Mouse (Mus musculus) right cerebral cortex, adult 18-20 months (tissue): ENCODE measurements around the gene Nek11.
"Not testable (repeated sequence)": the region's sequence is repeated elsewhere in the genome, so short reads cannot be mapped to it uniquely, and the experiment has no call there.

ENCODE experiments used
- DNase-seq: peaks from one replicate; pipeline ENCODE4 v3.0.0; 2022; ENCODE audit warnings: mixed read lengths

Gene Nek11

GRCm38 (mm10) chr9:105132002-105132367 lies 263.3 kb downstream of the Nek11 start:
- no peak for DNase-seq

- peak; percentile 93 for DNase-seq
Measured at GRCm38 (mm10) chr9:105131253-105132001, 263.9 kb downstream of the Nek11 start, which contains the start of gene Nudt16. Nudt16 (minus strand) TSS chr9:105131824.

- no peak for DNase-seq
Measured at GRCm38 (mm10) chr9:105130331-105130730, 265.0 kb downstream of the Nek11 start.

GRCm38 (mm10) chr9:105125206-105125605 lies 270.1 kb downstream of the Nek11 start:
- DNase-seq: not testable (repeated sequence)
